Mouse (Mus musculus) inflammation-experienced regulatory T-cells, adult 6 months (primary cell): ENCODE measurements around the gene Vkorc1l1. TPM values are rescaled to one million over a fixed set of nuclear protein-coding genes. Genes with fewer than 3 reads are reported as not detected.

ENCODE experiments used
- polyA plus RNA-seq, 3 experiments: library from polyadenylated mRNA; unstranded; fragments of 100-300 nt; shearing (Covaris generic); gene quantifications; one replicate each; pipeline ENCODE4 v1.2.1; 2017

Vkorc1l1 gene
- polyA plus RNA-seq, 3 experiments from 2014 or later, result 3.5 to 4.8 (median 4.4) TPM

Other genes with a start within 250 kb of the Vkorc1l1 start
- not detected for gene Sept14, start 233.5 kb upstream of the Vkorc1l1 start, polyA plus RNA-seq
- 100 to 1,000 TPM; 109 to 124 (median 117) TPM for gene Mrps17, start 226.5 kb upstream of the Vkorc1l1 start, polyA plus RNA-seq
- 10 to 100 TPM; 52.3 to 79.8 (median 79.6) TPM for gene Nipsnap2, start 216.9 kb upstream of the Vkorc1l1 start, polyA plus RNA-seq
- 10 to 100 TPM; 43.6 to 79.5 (median 54.1) TPM for gene Psph, start 154.5 kb upstream of the Vkorc1l1 start, polyA plus RNA-seq
- 10 to 100 TPM; 16.5 to 27.1 (median 21.7) TPM for gene Sumf2, start 95.0 kb upstream of the Vkorc1l1 start, polyA plus RNA-seq
- gene Chchd2, start 54.5 kb upstream of the Vkorc1l1 start, polyA plus RNA-seq, result 100 to 1,000 TPM; 317 to 466 (median 338) TPM
- gene Zbed5, start 46.2 kb upstream of the Vkorc1l1 start, polyA plus RNA-seq, result 1 to 10 TPM in 2 of 3 experiments, under 1 TPM in 1; 0.60 to 2.3 (median 1.5) TPM
- under 1 TPM; 0.23 to 0.52 (median 0.38) TPM for gene Phkg1, start 43.4 kb upstream of the Vkorc1l1 start, polyA plus RNA-seq
- 1 to 10 TPM in 1 of 3 experiments, not detected in 2; 1.8 TPM for gene Nupr1l, start 33.4 kb upstream of the Vkorc1l1 start, polyA plus RNA-seq
- 10 to 100 TPM; 42.3 to 50.6 (median 45.0) TPM for gene Gusb, start 61.1 kb downstream of the Vkorc1l1 start, polyA plus RNA-seq
- 100 to 1,000 TPM in 2 of 3 experiments, 10 to 100 TPM in 1; 92.0 to 107 (median 100) TPM for gene Asl, start 87.3 kb downstream of the Vkorc1l1 start, polyA plus RNA-seq
- gene Crcp, start 87.3 kb downstream of the Vkorc1l1 start, polyA plus RNA-seq, result 10 to 100 TPM; 58.3 to 70.9 (median 58.4) TPM
- 1 to 10 TPM; 1.9 to 2.2 (median 2.0) TPM for gene Tpst1, start 131.4 kb downstream of the Vkorc1l1 start, polyA plus RNA-seq
- gene Kctd7, start 202.9 kb downstream of the Vkorc1l1 start, polyA plus RNA-seq, result 1 to 10 TPM; 2.1 to 3.0 (median 3.0) TPM
- gene Rabgef1, start 229.8 kb downstream of the Vkorc1l1 start, polyA plus RNA-seq, result 10 to 100 TPM; 31.3 to 40.9 (median 36.7) TPM